Mouse (Mus musculus) thymus, adult 2 months (tissue): Measurements from ENCODE around the gene Clhc1. TPM values are rescaled to one million over a fixed set of nuclear protein-coding genes. Genes with fewer than 3 reads are reported as not detected.

ENCODE experiments used
- DNase-seq: peaks from one replicate; pipeline ENCODE4 v3.0.0; 2021
- H3K27ac ChIP-seq: fragments of 200-500 bp; 2 replicates; pipeline ENCODE4 v1.5.1; 2012; ENCODE audit warnings: low read length, control low read depth; ENCODE audit not compliant: control insufficient read depth, insufficient read depth
- H3K27me3 ChIP-seq: fragments of 200-500 bp; 2 replicates; pipeline ENCODE4 v1.6.1; 2012; ENCODE audit warnings: mild to moderate bottlenecking, low read length, moderate library complexity, mixed read lengths; ENCODE audit not compliant: control insufficient read depth, insufficient read depth
- H3K36me3 ChIP-seq: fragments of 200-500 bp; 2 replicates; pipeline ENCODE4 v1.6.1; 2012; ENCODE audit warnings: mild to moderate bottlenecking, low read length, moderate library complexity; ENCODE audit not compliant: control insufficient read depth, insufficient read depth
- H3K4me1 ChIP-seq: fragments of 200-500 bp; replicated peaks from 2 replicates; pipeline ENCODE4 v1.6.1; 2012; ENCODE audit warnings: low read length; ENCODE audit not compliant: control insufficient read depth, insufficient read depth
- H3K4me3 ChIP-seq: fragments of 200-500 bp; 2 replicates; pipeline ENCODE4 v1.5.1; 2012; ENCODE audit warnings: mild to moderate bottlenecking, low read length, control low read depth, moderate library complexity; ENCODE audit not compliant: control insufficient read depth, insufficient read depth
- CTCF ChIP-seq: fragments of 200-500 bp; IDR thresholded peaks from 2 replicates; pipeline ENCODE4 v1.5.1; 2012; ENCODE audit warnings: mild to moderate bottlenecking, control low read depth, low read length, moderate library complexity, borderline replicate concordance; ENCODE audit not compliant: control insufficient read depth, poor library complexity, insufficient read depth; ENCODE audit errors: extremely low read depth
- POLR2A ChIP-seq: fragments of 200-500 bp; IDR thresholded peaks from 2 replicates; pipeline ENCODE4 v1.6.1; 2012; ENCODE audit warnings: mild to moderate bottlenecking, low read length, control low read depth, moderate library complexity; ENCODE audit not compliant: control insufficient read depth, poor library complexity, insufficient read depth; ENCODE audit errors: extremely low read depth
- whole genome bisulfite sequencing: fragments of 180-500 bp; shearing (Covaris S2); methylation state at CpG from one replicate; pipeline ENCODE4 v1.1.7; 2018; 5-methylcytosine and 5-hydroxymethylcytosine counted together
- polyA plus RNA-seq: library from polyadenylated mRNA; depleted of rRNA; stranded (reverse); fragments of >200 nt; gene quantifications from 2 replicates; pipeline ENCODE4 v1.2.3, GENCODE M21; 2012; rRNA removed

The Clhc1 gene
- polyA plus RNA-seq, result not detected in 2 replicates

- Histone ChIP-seq H3K4me1 (0 out of 2 replicates have a peak, but pooled peaks cover 4% of the 10 kb centered on the region), H3K27ac (peak within 1 kb of the TSS; percentile 51), H3K4me3 (peak within 1 kb of the TSS; percentile 94), H3K36me3 (peaks cover 23% of the 10 kb centered on the region), H3K27me3 (no peaks in the 10 kb centered on the region)
- TF ChIP-seq CTCF (no peak), POLR2A (peak; percentile 65; the same call in 1 of the 2 replicates)
- peak; percentile 95 for DNase-seq
- under 1% methylated on average over 46 of the region's 46 CpGs for WGBS
These were observed at the start of gene Clhc1, which contains the start of gene Rps27a for GRCm38 (mm10) chr11:29547752-29548503. Clhc1 (plus strand) TSS chr11:29547950. Rps27a (minus strand) TSS chr11:29548109.

- WGBS, result 93% methylated on average over 10 of the region's 10 CpGs
- Histone ChIP-seq H3K36me3 (no peaks in the 10 kb centered on the region), H3K27ac (no peak overlapping the region), H3K27me3 (no peaks in the 10 kb centered on the region), H3K4me1 (no peaks in the 10 kb centered on the region), H3K4me3 (no peak overlapping the region)
- no peak for DNase-seq
- no peak for TF ChIP-seq CTCF
- no peak for TF ChIP-seq POLR2A
These were observed 43.5 kb upstream of the Clhc1 start for GRCm38 (mm10) chr11:29503948-29504893.

GRCm38 (mm10) chr11:29504899-29505625 lies 42.7 kb upstream of the Clhc1 start:
- Histone ChIP-seq H3K27me3 (no peaks in the 10 kb centered on the region), H3K36me3 (no peaks in the 10 kb centered on the region), H3K27ac (no peak overlapping the region), H3K4me1 (no peaks in the 10 kb centered on the region), H3K4me3 (no peak overlapping the region)
- 91% methylated on average over 2 of the region's 2 CpGs for WGBS
- TF ChIP-seq POLR2A, result no peak
- no peak for TF ChIP-seq CTCF
- no peak for DNase-seq

GRCm38 (mm10) chr11:29509421-29509820 lies 38.3 kb upstream of the Clhc1 start:
- no peaks in the 10 kb centered on the region for H3K27me3 ChIP-seq
- peaks cover 6% of the 10 kb centered on the region for H3K36me3 ChIP-seq
- H3K4me1 ChIP-seq, result peaks cover 3% of the 10 kb centered on the region
- 100% methylated on average over 1 of the region's 1 CpGs for WGBS
- H3K27ac ChIP-seq, result no peak overlapping the region
- TF ChIP-seq POLR2A, result no peak
- no peak for TF ChIP-seq CTCF
- no peak for DNase-seq
- H3K4me3 ChIP-seq, result no peak overlapping the region

- no peak for DNase-seq
- WGBS, result 96% methylated on average over 4 of the region's 4 CpGs
- TF ChIP-seq CTCF (no peak), POLR2A (no peak)
These were observed 34.8 kb upstream of the Clhc1 start for GRCm38 (mm10) chr11:29512818-29513535.

More at GRCm38 (mm10) chr11:29512818-29513535, 34.8 kb upstream of the Clhc1 start:
- Histone ChIP-seq H3K4me1 (peaks cover 6% of the 10 kb centered on the region), H3K4me3 (no peak overlapping the region), H3K36me3 (peaks cover 6% of the 10 kb centered on the region), H3K27ac (no peak overlapping the region), H3K27me3 (no peaks in the 10 kb centered on the region)
